Mouse (Mus musculus) intestine, embryonic 14.5 days (tissue): ENCODE results near the gene H60b. TPM values are rescaled to one million over a fixed set of nuclear protein-coding genes. Genes with fewer than 3 reads are reported as not detected.
"Not testable (repeated sequence)": the region's sequence is repeated elsewhere in the genome, so short reads cannot be mapped to it uniquely, and the experiment has no call there.

Experiments
- ATAC-seq: fragments of 200-750 bp; cut with Nextera tagmentation; replicated peaks from 2 replicates; pipeline ENCODE4 v1.8.0; 2017; ENCODE audit warnings: low read depth, moderate number of reproducible peaks, moderate TSS enrichment, moderate library complexity; ENCODE audit not compliant: low FRiP score, low TSS enrichment
- DNase-seq: peaks from one replicate; pipeline ENCODE4 v3.0.0-alpha.2; 2018; ENCODE audit warnings: low spot score
- H3K27ac ChIP-seq: fragments of 300-500 bp; sonication (generic); 2 replicates; pipeline ENCODE4 v1.5.1; 2014; ENCODE audit warnings: low read depth, mild to moderate bottlenecking, control low read depth
- H3K27me3 ChIP-seq: fragments of 300-500 bp; sonication (generic); replicated peaks from 2 replicates; pipeline ENCODE4 v1.6.1; 2014; ENCODE audit warnings: low read length, control low read depth; ENCODE audit not compliant: control insufficient read depth, insufficient read depth
- H3K36me3 ChIP-seq: fragments of 300-500 bp; sonication (generic); 2 replicates; pipeline ENCODE4 v1.6.1; 2014; ENCODE audit warnings: low read length, control low read depth; ENCODE audit not compliant: control insufficient read depth, insufficient read depth
- H3K4me1 ChIP-seq: fragments of 300-500 bp; sonication (generic); replicated peaks from 2 replicates; pipeline ENCODE4 v1.6.1; 2014; ENCODE audit warnings: low read length, control low read depth, mixed read lengths; ENCODE audit not compliant: control insufficient read depth, insufficient read depth
- H3K4me2 ChIP-seq: fragments of 300-500 bp; sonication (generic); 2 replicates; pipeline ENCODE4 v1.6.1; 2014; ENCODE audit warnings: low read length
- H3K4me3 ChIP-seq: fragments of 300-500 bp; sonication (generic); 2 replicates; pipeline ENCODE4 v1.5.1; 2014; ENCODE audit warnings: low read depth, low read length, control low read depth, mixed read lengths
- H3K9ac ChIP-seq: fragments of 300-500 bp; sonication (generic); 2 replicates; pipeline ENCODE4 v1.6.1; 2014; ENCODE audit warnings: mild to moderate bottlenecking, low read length
- H3K9me3 ChIP-seq: fragments of 300-500 bp; sonication (generic); 2 replicates; pipeline ENCODE4 v1.6.1; 2016; ENCODE audit warnings: low read length, control low read depth; ENCODE audit not compliant: control insufficient read depth
- WGBS: fragments of 180-500 bp; shearing (Covaris S2); extraction: QIAGEN DNeasy Blood & Tissue Kit; methylation state at CpG from one replicate; pipeline ENCODE4 v1.1.7; 2014; 5-methylcytosine and 5-hydroxymethylcytosine counted together
- polyA plus RNA-seq: library from polyadenylated mRNA; unstranded; fragments of >200 nt; fragmentation: Nextera tagmentation; extraction: Ambion mirVana; gene quantifications from 2 replicates; pipeline ENCODE4 v1.2.1, GENCODE M21; 2014

Gene H60b
- polyA plus RNA-seq, 1 experiment from 2014 or later = 0.55 TPM

GRCm38 (mm10) chr10:22159581-22160140 is 1.3 kb downstream of the H60b start:
- DNase-seq = no peak
- Histone ChIP-seq H3K9ac (no peak overlapping the region), H3K9me3 (no peaks in the 10 kb centered on the region), H3K4me1 (no peaks in the 10 kb centered on the region), H3K27me3 (peaks cover 67% of the 10 kb centered on the region), H3K4me3 (no peak overlapping the region), H3K27ac (no peak overlapping the region), H3K4me2 (no peak overlapping the region; the same call in 1 of the 2 replicates), H3K36me3 (no peaks in the 10 kb centered on the region)
- 5% methylated on average over 23 of the region's 23 CpGs for WGBS
- no peak for ATAC-seq

- 0 out of 2 replicates have a peak, but pooled peaks have one; percentile 8 for ATAC-seq
- 7% methylated on average over 9 of the region's 9 CpGs for WGBS
- H3K4me3 ChIP-seq = not testable (repeated sequence)
Observed at GRCm38 (mm10) chr10:22163279-22163678, 4.9 kb downstream of the H60b start.

GRCm38 (mm10) chr10:22163705-22164583 is 5.6 kb downstream of the H60b start:
- H3K27ac ChIP-seq, H3K4me3 ChIP-seq, H3K9ac ChIP-seq, H3K36me3 ChIP-seq, H3K9me3 ChIP-seq, H3K4me1 ChIP-seq: not testable (repeated sequence)
- H3K27me3 ChIP-seq = peaks cover 24% of the 10 kb centered on the region
- WGBS = 34% methylated on average over 13 of the region's 16 CpGs
- peak overlapping the region; percentile 42 for H3K4me2 ChIP-seq
- peak; percentile 79 for DNase-seq
- ATAC-seq = peak; percentile 45; the same call in 1 of the 2 replicates

More at GRCm38 (mm10) chr10:22163279-22163678, 4.9 kb downstream of the H60b start:
- peaks cover 30% of the 10 kb centered on the region for H3K27me3 ChIP-seq
- H3K4me1 ChIP-seq, H3K27ac ChIP-seq, H3K9me3 ChIP-seq, H3K9ac ChIP-seq, H3K36me3 ChIP-seq, DNase-seq: not testable (repeated sequence)
- peak overlapping the region; percentile 42 for H3K4me2 ChIP-seq

- not testable (repeated sequence) for H3K4me3 ChIP-seq, H3K27ac ChIP-seq, H3K9me3 ChIP-seq, DNase-seq, ATAC-seq, H3K27me3 ChIP-seq, H3K9ac ChIP-seq, H3K4me1 ChIP-seq, H3K36me3 ChIP-seq, H3K4me2 ChIP-seq
- WGBS = 59% methylated on average over 4 of the region's 5 CpGs
Observed at GRCm38 (mm10) chr10:22165328-22166003, 7.1 kb downstream of the H60b start.

GRCm38 (mm10) chr10:22166025-22166424 is 7.6 kb downstream of the H60b start:
- not testable (repeated sequence) for ATAC-seq

GRCm38 (mm10) chr10:22167061-22167460 is 8.7 kb downstream of the H60b start:
- H3K36me3 ChIP-seq, H3K4me2 ChIP-seq, H3K9me3 ChIP-seq, H3K9ac ChIP-seq, ATAC-seq, H3K27me3 ChIP-seq, H3K4me3 ChIP-seq, DNase-seq, H3K4me1 ChIP-seq, H3K27ac ChIP-seq: not testable (repeated sequence)
- WGBS = 92% methylated on average over 1 of the region's 1 CpGs

More at GRCm38 (mm10) chr10:22166025-22166424, 7.6 kb downstream of the H60b start:
- not testable (repeated sequence) for H3K27me3 ChIP-seq, H3K4me1 ChIP-seq, DNase-seq, H3K9me3 ChIP-seq, H3K9ac ChIP-seq, H3K4me2 ChIP-seq, H3K27ac ChIP-seq, H3K36me3 ChIP-seq, H3K4me3 ChIP-seq
- WGBS = 65% methylated on average over 2 of the region's 2 CpGs

GRCm38 (mm10) chr10:22169116-22169515 is 10.7 kb downstream of the H60b start:
- not testable (repeated sequence) for H3K4me3 ChIP-seq, DNase-seq, H3K9ac ChIP-seq, H3K9me3 ChIP-seq, H3K4me2 ChIP-seq, H3K27me3 ChIP-seq, ATAC-seq, H3K27ac ChIP-seq, H3K4me1 ChIP-seq, H3K36me3 ChIP-seq

- H3K36me3 ChIP-seq, H3K27me3 ChIP-seq, H3K9me3 ChIP-seq, H3K9ac ChIP-seq, DNase-seq, H3K4me3 ChIP-seq, H3K27ac ChIP-seq, H3K4me1 ChIP-seq: not testable (repeated sequence)
- 70% methylated on average over 4 of the region's 5 CpGs for WGBS
- ATAC-seq = 0 out of 2 replicates have a peak, but pooled peaks have one; percentile 23
- H3K4me2 ChIP-seq = peak overlapping the region; percentile 33; the same call in 1 of the 2 replicates
Observed at GRCm38 (mm10) chr10:22172431-22173334, 14.3 kb downstream of the H60b start.
